Mouse (Mus musculus): ENCODE data around the gene Mapk11. TPM values are rescaled to one million over a fixed set of nuclear protein-coding genes. Genes with fewer than 3 reads are reported as not detected.
A peak's percentile ranks its signal among the peaks of the same experiment; 100 is the strongest.

Gene Mapk11
- polyA plus RNA-seq, 1 experiment from 2014 or later: 38.8 TPM

DNA sequence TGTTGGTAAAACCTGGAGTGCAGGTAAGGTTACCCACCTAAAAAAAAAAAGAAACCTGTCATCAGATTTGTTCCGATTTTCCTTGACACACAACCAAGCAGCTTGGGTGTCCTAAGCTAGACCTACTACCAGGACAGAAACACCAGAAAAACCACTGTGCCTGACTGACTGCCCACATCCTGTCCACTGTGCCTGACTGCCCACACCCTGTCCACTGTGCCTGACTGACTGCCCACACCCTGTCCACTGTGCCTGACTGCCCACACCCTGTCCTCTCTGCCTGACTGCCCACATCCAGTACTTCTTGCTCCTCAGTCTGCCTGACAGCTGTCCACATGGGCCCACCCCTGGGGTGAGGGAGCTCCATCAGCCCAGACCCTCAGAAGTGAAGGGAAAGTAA is 42.5 kb downstream of the Mapk11 start:
- H3K4me1 ChIP-seq: peaks cover 9% of the 10 kb centered on the region
- no peak overlapping the region for H3K4me3 ChIP-seq
- H3K27me3 ChIP-seq (ENCODE audit: low read depth, poor library complexity, severe bottlenecking): no peaks in the 10 kb centered on the region
- H3K36me3 ChIP-seq: peaks cover 100% of the 10 kb centered on the region
- WGBS: 93% methylated on average over 1 of the region's 1 CpGs
- no peaks in the 10 kb centered on the region for H3K9me3 ChIP-seq (replicated peaks)
- DNase-seq (ENCODE audit: low spot score): no peak
- H3K27ac ChIP-seq (replicated peaks): no peak overlapping the region

DNA sequence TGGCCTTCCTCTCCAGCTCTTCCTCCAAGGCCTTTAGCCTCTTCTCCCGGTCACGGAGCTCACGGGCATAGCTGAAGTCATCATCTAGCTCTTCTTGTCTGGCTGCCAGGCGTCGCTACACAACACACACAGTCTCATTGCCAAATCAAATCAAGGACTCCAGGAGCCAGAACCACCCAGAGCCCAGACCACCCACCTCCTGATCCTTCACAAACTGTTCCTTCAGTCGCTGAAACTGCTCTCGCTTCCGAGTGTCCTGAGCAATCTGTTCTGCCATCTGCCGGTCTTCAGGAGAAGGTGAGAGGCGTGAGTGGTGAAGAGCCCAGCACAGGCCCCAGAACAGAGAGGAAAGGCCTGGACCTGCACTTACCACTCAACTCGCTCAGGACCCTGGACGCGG is 43.4 kb downstream of the Mapk11 start:
- peaks cover 100% of the 10 kb centered on the region for H3K36me3 ChIP-seq
- peaks cover 11% of the 10 kb centered on the region for H3K4me1 ChIP-seq
- H3K9me3 ChIP-seq (replicated peaks): no peaks in the 10 kb centered on the region
- H3K27me3 ChIP-seq (ENCODE audit: low read depth, poor library complexity, severe bottlenecking): no peaks in the 10 kb centered on the region
- WGBS: 91% methylated on average over 13 of the region's 13 CpGs
- no peak overlapping the region for H3K4me3 ChIP-seq
- H3K27ac ChIP-seq (replicated peaks): no peak overlapping the region
- no peak for DNase-seq (ENCODE audit: low spot score)

DNA sequence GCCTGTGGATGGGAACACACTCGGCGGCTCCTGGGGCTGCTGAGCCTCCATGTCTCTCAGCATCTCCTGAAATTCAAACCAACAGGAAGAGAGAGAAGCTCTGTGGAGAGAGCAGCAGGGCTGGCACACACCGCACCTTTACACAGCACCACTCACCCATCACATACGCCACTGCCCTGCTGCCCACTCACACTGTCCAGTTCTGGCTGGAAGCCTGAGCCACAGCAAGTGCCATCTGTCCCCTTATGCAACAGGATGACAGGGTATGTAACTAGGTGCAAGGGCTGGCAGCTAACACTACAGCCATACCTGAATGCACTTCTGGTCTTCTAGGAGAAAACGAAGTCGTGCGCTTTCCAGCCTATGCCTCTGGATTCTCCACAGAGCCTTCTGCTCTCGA is 45.0 kb downstream of the Mapk11 start:
- Histone ChIP-seq H3K4me1 (peaks cover 11% of the 10 kb centered on the region), H3K27ac (replicated peaks) (no peak overlapping the region), H3K27me3 (ENCODE audit: low read depth, poor library complexity, severe bottlenecking) (no peaks in the 10 kb centered on the region), H3K36me3 (peaks cover 100% of the 10 kb centered on the region), H3K9me3 (replicated peaks) (no peaks in the 10 kb centered on the region), H3K4me3 (no peak overlapping the region)
- DNase-seq (ENCODE audit: low spot score): no peak
- 97% methylated on average over 8 of the region's 8 CpGs for whole genome bisulfite sequencing

DNA sequence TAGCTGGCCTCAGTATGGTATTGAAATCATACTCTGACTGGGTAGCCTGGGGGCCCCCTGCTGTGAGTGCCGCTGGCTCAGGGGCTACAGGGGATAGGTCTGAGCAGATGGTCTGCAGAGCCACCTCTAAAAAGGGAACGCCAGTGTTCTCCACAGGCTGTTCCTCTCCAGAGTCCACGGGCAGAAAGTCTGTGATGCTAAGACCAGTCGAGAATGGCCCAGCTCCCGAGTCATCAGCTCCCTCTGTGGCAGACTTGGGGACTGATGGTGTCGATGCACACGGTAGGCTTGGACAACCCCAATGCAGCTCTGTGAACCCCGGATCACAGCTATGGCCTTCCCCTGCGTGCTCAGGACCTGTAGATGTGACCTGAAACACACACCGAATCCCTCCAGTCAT is 45.5 kb downstream of the Mapk11 start:
- Histone ChIP-seq H3K4me1 (peaks cover 11% of the 10 kb centered on the region), H3K36me3 (peaks cover 100% of the 10 kb centered on the region), H3K9me3 (replicated peaks) (no peaks in the 10 kb centered on the region), H3K27ac (replicated peaks) (no peak overlapping the region), H3K4me3 (no peak overlapping the region), H3K27me3 (ENCODE audit: low read depth, poor library complexity, severe bottlenecking) (no peaks in the 10 kb centered on the region)
- DNase-seq (ENCODE audit: low spot score): no peak
- 91% methylated on average over 10 of the region's 10 CpGs for WGBS

DNA sequence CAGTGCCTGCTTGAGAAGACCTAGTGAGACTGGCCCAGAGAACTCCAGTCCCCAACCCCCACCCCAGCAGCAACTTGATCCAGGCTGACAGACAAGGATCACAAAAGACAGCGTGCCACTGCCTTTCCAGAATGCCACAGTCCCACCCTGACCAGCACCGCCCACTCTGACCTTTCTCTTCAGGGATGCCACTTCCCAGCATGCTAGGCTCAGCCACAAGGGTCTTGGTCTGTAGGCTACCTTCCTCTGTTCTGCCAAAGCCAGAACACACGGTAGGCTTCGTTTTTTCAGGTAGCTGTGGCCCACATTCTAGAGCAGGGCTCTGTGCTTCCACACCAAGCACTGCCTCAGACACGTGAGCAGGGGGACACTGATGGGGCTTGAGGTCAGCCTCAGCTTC is 46.8 kb downstream of the Mapk11 start:
- Histone ChIP-seq H3K27ac (replicated peaks) (0 out of 2 replicates have a peak overlapping the region, but pooled peaks have one; percentile 28), H3K4me3 (no peak overlapping the region), H3K36me3 (peaks cover 100% of the 10 kb centered on the region), H3K27me3 (ENCODE audit: low read depth, poor library complexity, severe bottlenecking) (no peaks in the 10 kb centered on the region), H3K4me1 (peaks cover 11% of the 10 kb centered on the region), H3K9me3 (replicated peaks) (no peaks in the 10 kb centered on the region)
- 60% methylated on average over 5 of the region's 5 CpGs for WGBS
- peak; percentile 27 for DNase-seq (ENCODE audit: low spot score)

DNA sequence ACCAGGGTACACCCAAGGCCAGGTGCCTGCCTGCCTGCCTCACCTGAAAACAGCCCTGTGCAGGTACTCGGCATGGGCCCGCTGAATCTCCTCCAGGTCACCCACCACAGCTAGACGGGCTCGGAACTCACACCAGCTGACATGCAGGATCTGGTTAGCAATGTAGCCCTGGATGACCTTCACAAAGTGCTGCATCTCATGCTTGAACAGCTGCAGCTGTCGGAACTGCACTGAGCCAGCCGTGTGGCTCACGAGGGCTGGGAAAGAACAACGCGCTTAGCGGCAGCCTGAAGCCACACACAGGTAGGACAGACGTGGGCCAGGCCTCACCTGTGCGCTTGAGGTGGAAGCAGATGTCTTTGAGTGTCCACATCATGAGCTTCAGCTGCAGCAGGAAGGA is 48.6 kb downstream of the Mapk11 start:
- Histone ChIP-seq H3K9me3 (replicated peaks) (no peaks in the 10 kb centered on the region), H3K27me3 (ENCODE audit: low read depth, poor library complexity, severe bottlenecking) (no peaks in the 10 kb centered on the region), H3K36me3 (peaks cover 100% of the 10 kb centered on the region), H3K4me3 (peak overlapping the region; percentile 9; the same call in 1 of the 2 replicates), H3K27ac (replicated peaks) (no peak overlapping the region), H3K4me1 (peaks cover 11% of the 10 kb centered on the region)
- no peak for DNase-seq (ENCODE audit: low spot score)
- 96% methylated on average over 12 of the region's 12 CpGs for WGBS

DNA sequence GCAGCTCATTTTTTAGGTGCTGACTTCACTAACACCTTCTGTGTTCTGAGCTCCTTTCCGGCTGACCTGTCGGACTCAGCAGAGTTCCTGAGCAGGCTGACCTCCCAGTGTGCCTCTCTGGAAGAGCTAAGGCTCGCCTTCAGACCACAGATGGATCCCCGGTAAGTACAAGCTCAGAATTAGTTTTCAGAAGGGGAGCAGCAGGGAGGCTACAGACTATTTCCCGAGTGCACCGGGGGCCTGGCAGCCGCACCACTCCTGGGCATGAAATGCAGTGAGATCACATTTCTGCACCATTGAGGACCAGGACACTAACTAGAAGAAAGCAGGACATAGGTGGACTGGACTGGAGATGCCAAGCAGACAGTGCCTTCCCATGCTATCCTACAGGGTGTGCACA is 50.8 kb downstream of the Mapk11 start:
- H3K27ac ChIP-seq (replicated peaks): no peak overlapping the region
- no peaks in the 10 kb centered on the region for H3K27me3 ChIP-seq (ENCODE audit: low read depth, poor library complexity, severe bottlenecking)
- 91% methylated on average over 7 of the region's 7 CpGs for WGBS
- H3K36me3 ChIP-seq: peaks cover 100% of the 10 kb centered on the region
- no peak for DNase-seq (ENCODE audit: low spot score)
- H3K4me3 ChIP-seq: no peak overlapping the region
- no peaks in the 10 kb centered on the region for H3K9me3 ChIP-seq (replicated peaks)
- H3K4me1 ChIP-seq: peaks cover 11% of the 10 kb centered on the region

DNA sequence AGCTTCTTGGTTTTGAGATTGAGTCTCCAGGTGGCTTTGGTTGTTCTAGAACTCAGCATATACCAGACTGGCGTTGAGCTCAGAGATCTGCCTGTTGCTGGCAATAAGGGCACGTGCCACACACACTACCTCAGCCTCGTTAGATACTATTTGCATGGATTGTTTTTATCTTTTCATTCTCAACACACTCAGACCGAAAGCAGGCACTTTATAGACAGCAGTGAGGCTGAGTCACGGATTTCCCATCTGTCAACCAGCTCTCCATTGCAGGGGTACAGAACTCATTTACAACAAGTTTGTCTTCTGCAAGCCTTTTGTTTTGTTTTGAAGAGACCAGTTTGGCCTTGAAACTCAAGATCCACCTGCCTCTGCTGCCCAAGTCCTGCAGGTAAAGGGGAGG is 52.0 kb downstream of the Mapk11 start:
- no peaks in the 10 kb centered on the region for H3K27me3 ChIP-seq (ENCODE audit: low read depth, poor library complexity, severe bottlenecking)
- H3K4me1 ChIP-seq: peaks cover 6% of the 10 kb centered on the region
- no peak overlapping the region for H3K27ac ChIP-seq (replicated peaks)
- WGBS: 93% methylated on average over 5 of the region's 5 CpGs
- H3K9me3 ChIP-seq (replicated peaks): no peaks in the 10 kb centered on the region
- H3K36me3 ChIP-seq: peaks cover 100% of the 10 kb centered on the region
- H3K4me3 ChIP-seq: no peak overlapping the region
- no peak for DNase-seq (ENCODE audit: low spot score)

Small RNAs within 50 kb of the gene (microRNA-seq; reads per million reads assigned to microRNA genes)
- gene Mir6958: 4.8 reads per million, percentile 11 among the genes with 10 or more reads in this experiment
- not detected for gene Mir7118

Other genes with a start within 250 kb of the Mapk11 start
- gene Ttll8, start 195.2 kb downstream of the Mapk11 start, polyA plus RNA-seq (2016; fragmentation: Nextera tagmentation; extraction: Ambion mirVana): not detected in 2 replicates
- 4.5 and 4.9 TPM in 2 replicates for gene Mlc1, start 170.6 kb downstream of the Mapk11 start, polyA plus RNA-seq (2016; fragmentation: Nextera tagmentation; extraction: Ambion mirVana)
- gene Mov10l1, start 166.7 kb downstream of the Mapk11 start, polyA plus RNA-seq (2016; fragmentation: Nextera tagmentation; extraction: Ambion mirVana): not detected in 2 replicates
- 0.28 and 0.47 TPM in 2 replicates for gene Panx2, start 89.9 kb downstream of the Mapk11 start, polyA plus RNA-seq (2016; fragmentation: Nextera tagmentation; extraction: Ambion mirVana)
- gene Trabd, start 74.5 kb downstream of the Mapk11 start, polyA plus RNA-seq (2016; fragmentation: Nextera tagmentation; extraction: Ambion mirVana): 53.6 and 53.7 TPM in 2 replicates
- 16.2 and 19.3 TPM in 2 replicates for gene Selenoo, start 60.5 kb downstream of the Mapk11 start, polyA plus RNA-seq (2016; fragmentation: Nextera tagmentation; extraction: Ambion mirVana)
- gene Tubgcp6, start 26.5 kb downstream of the Mapk11 start, polyA plus RNA-seq (2016; fragmentation: Nextera tagmentation; extraction: Ambion mirVana): 24.7 and 25.6 TPM in 2 replicates
- gene Hdac10, start 20.9 kb downstream of the Mapk11 start, polyA plus RNA-seq (2016; fragmentation: Nextera tagmentation; extraction: Ambion mirVana): 18.7 and 20.3 TPM in 2 replicates
- 31.8 and 36.7 TPM in 2 replicates for gene Mapk12, start 8.9 kb downstream of the Mapk11 start, polyA plus RNA-seq (2016; fragmentation: Nextera tagmentation; extraction: Ambion mirVana)
- 130 and 144 TPM in 2 replicates for gene Plxnb2, start 31.2 kb upstream of the Mapk11 start, polyA plus RNA-seq (2016; fragmentation: Nextera tagmentation; extraction: Ambion mirVana)
- gene Dennd6b, start 46.9 kb upstream of the Mapk11 start, polyA plus RNA-seq (2016; fragmentation: Nextera tagmentation; extraction: Ambion mirVana): 27.7 and 37.3 TPM in 2 replicates
- gene Ppp6r2, start 61.9 kb upstream of the Mapk11 start, polyA plus RNA-seq (2016; fragmentation: Nextera tagmentation; extraction: Ambion mirVana): 25.4 and 41.8 TPM in 2 replicates
- 78.3 and 93.5 TPM in 2 replicates for gene Sbf1, start 165.7 kb upstream of the Mapk11 start, polyA plus RNA-seq (2016; fragmentation: Nextera tagmentation; extraction: Ambion mirVana)
- 0.20 and 0.21 TPM in 2 replicates for gene Adm2, start 173.1 kb upstream of the Mapk11 start, polyA plus RNA-seq (2016; fragmentation: Nextera tagmentation; extraction: Ambion mirVana)
- gene Miox, start 184.8 kb upstream of the Mapk11 start, polyA plus RNA-seq (2016; fragmentation: Nextera tagmentation; extraction: Ambion mirVana): not detected in 2 replicates
- gene Lmf2, start 206.0 kb upstream of the Mapk11 start, polyA plus RNA-seq (2016; fragmentation: Nextera tagmentation; extraction: Ambion mirVana): 53.7 and 56.2 TPM in 2 replicates
- 191 and 197 TPM in 2 replicates for gene Ncaph2, start 206.1 kb upstream of the Mapk11 start, polyA plus RNA-seq (2016; fragmentation: Nextera tagmentation; extraction: Ambion mirVana)
- 6.4 and 7.1 TPM in 2 replicates for gene Sco2, start 224.2 kb upstream of the Mapk11 start, polyA plus RNA-seq (2016; fragmentation: Nextera tagmentation; extraction: Ambion mirVana)
- 1.5 and 1.6 TPM in 2 replicates for gene Tymp, start 227.4 kb upstream of the Mapk11 start, polyA plus RNA-seq (2016; fragmentation: Nextera tagmentation; extraction: Ambion mirVana)
- 0.11 and 0.99 TPM in 2 replicates for gene Odf3b, start 229.7 kb upstream of the Mapk11 start, polyA plus RNA-seq (2016; fragmentation: Nextera tagmentation; extraction: Ambion mirVana)
- gene Klhdc7b, start 235.3 kb upstream of the Mapk11 start, polyA plus RNA-seq (2016; fragmentation: Nextera tagmentation; extraction: Ambion mirVana): not detected in 2 replicates

Data from midbrain, embryonic 10.5 days (tissue).